Comparison of ENCODE assay signal across 17 mouse cellular contexts in genomic region chr3:148848366-148848765, GRCm38 (mm10).
DNase-seq lines count a peak whose midpoint lies in the region; ATAC-seq lines count a peak whose summit lies in the region.
"Had no signal": no experiment of that assay in that cellular context is flagged by ENCODE, and none has a peak within 500 bp of the region (broad histone marks: within the 10 kb centered on the region; RNA-seq: fewer than 3 reads in every experiment).

No protein-coding gene starts in this region.

- DNase-seq in R1 (ENCODE audit: low read depth, low spot score), result peak; percentile 17
- peak; percentile 11 for DNase-seq in ZHBTc4 (ENCODE audit: low read depth, low spot score)
- DNase-seq in gonadal fat pad, adult 2 months (ENCODE audit: low read depth), result peak; percentile 85
- DNase-seq in MN1 (ENCODE audit: low spot score), result no peak
- DNase-seq: adrenal gland, adult 8-10 months; adrenal gland, postnatal 14 days; adrenal gland, postnatal 36 days; cerebellum, adult 11-12 months; cerebellum, adult 2 months; cerebellum, adult 9-10 months; cerebellum, postnatal 10 days; cerebellum, postnatal 25 days had no signal

- ATAC-seq in monocyte, adult 5-6 weeks (replicated peaks; ENCODE audit: insufficient number of reproducible peaks, low FRiP score, low TSS enrichment, poor library complexity, severe bottlenecking), result no peak
- ATAC-seq: activated CD4-positive, CD25-positive, alpha-beta regulatory T cell, adult 4 months; forebrain, embryonic 14.5 days; forebrain, embryonic 16.5 days; Patski had no signal
